Mouse (Mus musculus) heart, embryonic 12.5 days (tissue): ENCODE results near the gene Trpc1. TPM values are rescaled to one million over a fixed set of nuclear protein-coding genes. Genes with fewer than 3 reads are reported as not detected.

ENCODE experiments used
- ATAC-seq: fragments of 200-750 bp; cut with Nextera tagmentation; 2 replicates; pipeline ENCODE4 v1.8.0; 2017; ENCODE audit warnings: moderate TSS enrichment, moderate library complexity; ENCODE audit not compliant: insufficient number of reproducible peaks, low FRiP score
- H3K27ac ChIP-seq: fragments of 300-500 bp; sonication (generic); 2 replicates; pipeline ENCODE4 v1.5.1; 2016; ENCODE audit warnings: mild to moderate bottlenecking, moderate library complexity; ENCODE audit not compliant: poor library complexity, severe bottlenecking
- H3K27me3 ChIP-seq: fragments of 300-500 bp; sonication (generic); replicated peaks from 2 replicates; pipeline ENCODE4 v1.6.1; 2016; ENCODE audit warnings: mild to moderate bottlenecking, moderate library complexity
- H3K36me3 ChIP-seq: fragments of 300-500 bp; sonication (generic); 2 replicates; pipeline ENCODE4 v1.6.1; 2016; ENCODE audit warnings: mild to moderate bottlenecking, moderate library complexity
- H3K4me1 ChIP-seq: fragments of 300-500 bp; sonication (generic); replicated peaks from 2 replicates; pipeline ENCODE4 v1.6.1; 2016; ENCODE audit warnings: mild to moderate bottlenecking
- H3K4me2 ChIP-seq: fragments of 300-500 bp; sonication (generic); 2 replicates; pipeline ENCODE4 v1.6.1; 2016; ENCODE audit warnings: mild to moderate bottlenecking, moderate library complexity
- H3K4me3 ChIP-seq: fragments of 300-500 bp; sonication (generic); 2 replicates; pipeline ENCODE4 v1.5.1; 2016; ENCODE audit warnings: mild to moderate bottlenecking
- H3K9ac ChIP-seq: fragments of 300-500 bp; sonication (generic); 2 replicates; pipeline ENCODE4 v1.6.1; 2016; ENCODE audit warnings: mild to moderate bottlenecking, moderate library complexity
- H3K9me3 ChIP-seq: fragments of 300-500 bp; sonication (generic); replicated peaks from 2 replicates; pipeline ENCODE4 v1.6.1; 2016; ENCODE audit warnings: mild to moderate bottlenecking, moderate library complexity
- WGBS: fragments of 180-500 bp; shearing (Covaris S2); methylation state at CpG from one replicate; pipeline ENCODE4 v1.1.7; 2016; 5-methylcytosine and 5-hydroxymethylcytosine counted together
- polyA plus RNA-seq: library from polyadenylated mRNA; unstranded; fragments of >200 nt; fragmentation: Nextera tagmentation; extraction: Ambion mirVana; gene quantifications from 2 replicates; pipeline ENCODE4 v1.2.1, GENCODE M21; 2016

Trpc1 gene
- polyA plus RNA-seq = 2.1 and 3.8 TPM in 2 replicates

GRCm38 (mm10) chr9:95750037-95750511, at the start of gene Trpc1:
TSS of gene Trpc1 (minus strand) at chr9:95750375.
- Histone ChIP-seq H3K9ac (peak within 1 kb of the TSS; percentile 82), H3K27ac (no peak within 1 kb of the TSS), H3K4me2 (peak within 1 kb of the TSS; percentile 82), H3K27me3 (0 out of 2 replicates have a peak, but pooled peaks cover 8% of the 10 kb centered on the region), H3K4me1 (peaks cover 8% of the 10 kb centered on the region; the same call in 1 of the 2 replicates), H3K4me3 (peak within 1 kb of the TSS; percentile 82), H3K36me3 (no peaks in the 10 kb centered on the region), H3K9me3 (no peaks in the 10 kb centered on the region)
- ATAC-seq = peak; percentile 97
- WGBS = under 1% methylated on average over 56 of the region's 56 CpGs

GRCm38 (mm10) chr9:95796323-95796722, 46.1 kb upstream of the Trpc1 start:
- Histone ChIP-seq H3K27ac (no peak overlapping the region), H3K9ac (no peak overlapping the region), H3K36me3 (no peaks in the 10 kb centered on the region), H3K9me3 (no peaks in the 10 kb centered on the region), H3K4me1 (no peaks in the 10 kb centered on the region), H3K27me3 (no peaks in the 10 kb centered on the region), H3K4me2 (no peak overlapping the region), H3K4me3 (no peak overlapping the region)
- no peak for ATAC-seq
- WGBS = 72% methylated on average over 2 of the region's 2 CpGs

GRCm38 (mm10) chr9:95795844-95796243, 45.7 kb upstream of the Trpc1 start:
- Histone ChIP-seq H3K9me3 (no peaks in the 10 kb centered on the region), H3K4me2 (no peak overlapping the region), H3K27me3 (no peaks in the 10 kb centered on the region), H3K27ac (no peak overlapping the region), H3K4me3 (no peak overlapping the region), H3K4me1 (no peaks in the 10 kb centered on the region), H3K36me3 (no peaks in the 10 kb centered on the region), H3K9ac (no peak overlapping the region)
- no peak for ATAC-seq
- WGBS = 78% methylated on average over 5 of the region's 5 CpGs

GRCm38 (mm10) chr9:95795077-95795784, 45.1 kb upstream of the Trpc1 start:
- no peak overlapping the region for H3K4me2 ChIP-seq
- no peaks in the 10 kb centered on the region for H3K36me3 ChIP-seq
- no peaks in the 10 kb centered on the region for H3K27me3 ChIP-seq
- H3K4me3 ChIP-seq = no peak overlapping the region
- H3K27ac ChIP-seq = no peak overlapping the region
- H3K9ac ChIP-seq = no peak overlapping the region
- no peak for ATAC-seq
- 75% methylated on average over 2 of the region's 2 CpGs for WGBS
- H3K4me1 ChIP-seq = no peaks in the 10 kb centered on the region
- H3K9me3 ChIP-seq = no peaks in the 10 kb centered on the region

GRCm38 (mm10) chr9:95793986-95794744, 44.0 kb upstream of the Trpc1 start:
- Histone ChIP-seq H3K36me3 (no peaks in the 10 kb centered on the region), H3K4me1 (no peaks in the 10 kb centered on the region), H3K4me2 (no peak overlapping the region), H3K27ac (no peak overlapping the region), H3K9me3 (no peaks in the 10 kb centered on the region), H3K4me3 (no peak overlapping the region), H3K9ac (no peak overlapping the region), H3K27me3 (no peaks in the 10 kb centered on the region)
- WGBS = 84% methylated on average over 15 of the region's 15 CpGs
- no peak for ATAC-seq

- 83% methylated on average over 16 of the region's 16 CpGs for WGBS
- Histone ChIP-seq H3K4me3 (no peak overlapping the region), H3K27me3 (no peaks in the 10 kb centered on the region), H3K36me3 (no peaks in the 10 kb centered on the region), H3K9me3 (no peaks in the 10 kb centered on the region), H3K9ac (no peak overlapping the region), H3K4me1 (no peaks in the 10 kb centered on the region), H3K27ac (no peak overlapping the region), H3K4me2 (no peak overlapping the region)
- ATAC-seq = no peak
These were observed 34.8 kb upstream of the Trpc1 start for GRCm38 (mm10) chr9:95784888-95785511.

GRCm38 (mm10) chr9:95783646-95784293, 33.6 kb upstream of the Trpc1 start:
- ATAC-seq = no peak
- Histone ChIP-seq H3K4me3 (no peak overlapping the region), H3K27me3 (no peaks in the 10 kb centered on the region), H3K4me1 (no peaks in the 10 kb centered on the region), H3K36me3 (no peaks in the 10 kb centered on the region), H3K9me3 (no peaks in the 10 kb centered on the region), H3K4me2 (no peak overlapping the region), H3K9ac (no peak overlapping the region), H3K27ac (no peak overlapping the region)
- WGBS = 70% methylated on average over 17 of the region's 17 CpGs

GRCm38 (mm10) chr9:95771671-95772070, 21.5 kb upstream of the Trpc1 start:
- no peak overlapping the region for H3K9ac ChIP-seq
- 73% methylated on average over 2 of the region's 2 CpGs for WGBS
- no peaks in the 10 kb centered on the region for H3K4me1 ChIP-seq
- ATAC-seq = no peak
- H3K9me3 ChIP-seq = no peaks in the 10 kb centered on the region
- no peak overlapping the region for H3K4me2 ChIP-seq
- H3K27me3 ChIP-seq = no peaks in the 10 kb centered on the region
- H3K4me3 ChIP-seq = no peak overlapping the region
- H3K27ac ChIP-seq = no peak overlapping the region
- no peaks in the 10 kb centered on the region for H3K36me3 ChIP-seq

- no peak overlapping the region for H3K9ac ChIP-seq
- no peaks in the 10 kb centered on the region for H3K27me3 ChIP-seq
- ATAC-seq = no peak
- H3K36me3 ChIP-seq = no peaks in the 10 kb centered on the region
- no peaks in the 10 kb centered on the region for H3K4me1 ChIP-seq
- no peak overlapping the region for H3K4me2 ChIP-seq
- WGBS = 33% methylated on average over 4 of the region's 4 CpGs
- no peaks in the 10 kb centered on the region for H3K9me3 ChIP-seq
- no peak overlapping the region for H3K27ac ChIP-seq
- H3K4me3 ChIP-seq = no peak overlapping the region
These were observed 13.0 kb upstream of the Trpc1 start for GRCm38 (mm10) chr9:95763218-95763617.

- Histone ChIP-seq H3K36me3 (no peaks in the 10 kb centered on the region), H3K27me3 (no peaks in the 10 kb centered on the region), H3K4me2 (no peak overlapping the region), H3K4me3 (no peak overlapping the region), H3K9me3 (no peaks in the 10 kb centered on the region), H3K27ac (no peak overlapping the region), H3K9ac (no peak overlapping the region), H3K4me1 (no peaks in the 10 kb centered on the region)
- no peak for ATAC-seq
- WGBS = 82% methylated on average over 3 of the region's 3 CpGs
These were observed 12.1 kb upstream of the Trpc1 start for GRCm38 (mm10) chr9:95762228-95762627.

GRCm38 (mm10) chr9:95761381-95761780, 11.2 kb upstream of the Trpc1 start:
- Histone ChIP-seq H3K9ac (no peak overlapping the region), H3K36me3 (no peaks in the 10 kb centered on the region), H3K4me3 (no peak overlapping the region), H3K27ac (no peak overlapping the region), H3K4me1 (no peaks in the 10 kb centered on the region), H3K27me3 (no peaks in the 10 kb centered on the region), H3K4me2 (no peak overlapping the region), H3K9me3 (no peaks in the 10 kb centered on the region)
- 76% methylated on average over 8 of the region's 8 CpGs for WGBS
- ATAC-seq = no peak
